Mouse (Mus musculus) thymus, adult 2 months (tissue): ENCODE results near the gene Tbx4.

Experiments
- CTCF ChIP-seq: fragments of 200-500 bp; IDR thresholded peaks from 2 replicates; pipeline ENCODE4 v1.5.1; 2012; ENCODE audit warnings: mild to moderate bottlenecking, control low read depth, low read length, moderate library complexity, borderline replicate concordance; ENCODE audit not compliant: control insufficient read depth, poor library complexity, insufficient read depth; ENCODE audit errors: extremely low read depth
- POLR2A ChIP-seq: fragments of 200-500 bp; IDR thresholded peaks from 2 replicates; pipeline ENCODE4 v1.6.1; 2012; ENCODE audit warnings: mild to moderate bottlenecking, low read length, control low read depth, moderate library complexity; ENCODE audit not compliant: control insufficient read depth, poor library complexity, insufficient read depth; ENCODE audit errors: extremely low read depth

DNA sequence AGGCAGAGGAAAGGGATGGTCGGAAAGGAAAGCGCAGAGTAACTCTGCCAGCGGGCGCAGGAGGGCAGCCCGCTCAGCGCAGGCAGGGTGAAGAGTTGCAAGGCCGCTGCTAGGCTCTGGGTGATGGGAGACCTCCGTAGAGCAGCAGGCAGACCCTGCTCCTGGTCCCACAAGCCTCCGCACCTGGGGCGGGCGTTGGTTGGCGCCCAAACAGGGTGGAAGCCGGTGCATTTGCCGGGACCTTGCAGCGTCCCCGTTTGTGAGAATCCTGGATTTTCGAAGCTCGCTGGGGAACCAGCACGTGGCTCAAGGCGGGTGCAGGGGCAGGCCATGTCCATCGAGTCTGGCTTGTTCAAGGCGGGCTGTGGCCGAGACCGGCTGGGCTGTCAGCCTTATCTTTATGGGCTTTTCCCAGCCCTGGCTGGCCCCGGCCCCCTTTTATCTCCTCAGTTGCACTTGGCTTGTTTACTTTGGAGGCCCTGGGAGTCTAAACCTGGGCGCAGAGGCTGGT is 2.3 kb downstream of the Tbx4 start:
- TF ChIP-seq CTCF (no peak), POLR2A (no peak)
